Mouse (Mus musculus): ENCODE data around the gene Lect2. TPM values are rescaled to one million over a fixed set of nuclear protein-coding genes. Genes with fewer than 3 reads are reported as not detected.

Gene Lect2
- polyA plus RNA-seq, 1 experiment from 2014 or later: not detected

GRCm38 (mm10) chr13:56506871-56507496 lies 41.3 kb downstream of the Lect2 start:
- Histone ChIP-seq H3K4me3 (ENCODE audit: low read length) (no peak overlapping the region), H3K4me2 (ENCODE audit: low read length) (no peak overlapping the region), H3K9ac (ENCODE audit: low read depth, low read length) (no peak overlapping the region), H3K27ac (ENCODE audit: low read depth, low read length) (no peak overlapping the region), H3K27me3 (replicated peaks; ENCODE audit: control insufficient read depth, insufficient read depth, low read length) (no peaks in the 10 kb centered on the region), H3K36me3 (ENCODE audit: control insufficient read depth, insufficient read depth, low read length) (no peaks in the 10 kb centered on the region), H3K4me1 (ENCODE audit: control insufficient read depth, insufficient read depth, low read depth, low read length) (no peaks in the 10 kb centered on the region), H3K9me3 (ENCODE audit: control insufficient read depth, low read length) (no peaks in the 10 kb centered on the region)
- 76% methylated on average over 6 of the region's 6 CpGs for WGBS
- no peak for ATAC-seq

DNA sequence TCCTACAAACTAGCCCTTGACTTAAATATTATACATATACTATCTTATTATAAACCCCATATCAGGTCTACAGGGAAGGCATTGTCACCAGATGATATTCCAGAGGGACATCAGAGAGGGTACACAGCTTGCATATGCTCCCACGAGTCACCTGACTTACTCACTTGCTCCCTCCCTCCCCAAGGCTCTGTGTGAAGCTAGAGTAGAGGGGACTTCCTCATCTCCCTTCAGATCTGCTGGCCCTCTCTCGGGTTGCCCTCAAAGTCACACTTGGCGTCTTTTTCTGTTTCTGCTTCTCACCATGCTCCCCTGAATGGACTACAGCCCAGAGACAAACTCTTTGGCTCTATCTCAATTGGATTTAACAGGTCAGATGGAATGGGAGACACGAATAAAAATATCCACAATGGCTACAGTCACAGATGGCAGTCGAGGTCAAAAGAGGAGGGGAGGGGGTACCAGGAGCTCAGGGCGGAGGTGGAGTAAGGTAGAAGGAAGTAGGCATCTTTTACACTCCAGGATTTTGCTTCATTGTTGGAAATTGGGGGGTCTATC lies 46.4 kb downstream of the Lect2 start:
- H3K9me3 ChIP-seq (ENCODE audit: control insufficient read depth, low read length): no peaks in the 10 kb centered on the region
- H3K27me3 ChIP-seq (replicated peaks; ENCODE audit: control insufficient read depth, insufficient read depth, low read length): no peaks in the 10 kb centered on the region
- no peak for ATAC-seq
- H3K4me1 ChIP-seq (ENCODE audit: control insufficient read depth, insufficient read depth, low read depth, low read length): no peaks in the 10 kb centered on the region
- H3K4me2 ChIP-seq (ENCODE audit: low read length): no peak overlapping the region
- no peak overlapping the region for H3K4me3 ChIP-seq (ENCODE audit: low read length)
- 74% methylated on average over 6 of the region's 6 CpGs for WGBS
- no peak overlapping the region for H3K27ac ChIP-seq (ENCODE audit: low read depth, low read length)
- H3K36me3 ChIP-seq (ENCODE audit: control insufficient read depth, insufficient read depth, low read length): no peaks in the 10 kb centered on the region
- no peak overlapping the region for H3K9ac ChIP-seq (ENCODE audit: low read depth, low read length)

DNA sequence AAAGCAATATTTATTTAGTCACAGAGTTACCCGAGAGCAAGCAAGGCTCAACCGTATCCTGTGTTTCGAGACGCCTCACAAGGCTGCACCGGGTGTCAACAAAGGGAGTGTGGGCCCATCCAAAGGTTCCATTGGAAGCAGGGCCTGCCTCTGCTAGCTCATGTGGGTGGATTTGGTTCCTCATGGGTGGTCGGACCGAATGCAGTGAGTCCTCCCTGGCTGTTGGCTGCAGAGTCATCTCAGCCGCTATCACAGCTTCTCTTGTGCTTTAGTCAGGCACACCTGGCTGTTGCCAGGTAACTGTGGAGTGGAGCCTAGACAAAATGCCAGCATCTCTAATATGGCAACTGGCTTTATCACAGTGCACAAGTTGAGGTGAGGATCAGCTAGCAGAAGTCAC lies 47.7 kb downstream of the Lect2 start:
- Histone ChIP-seq H3K27ac (ENCODE audit: low read depth, low read length) (no peak overlapping the region), H3K4me2 (ENCODE audit: low read length) (no peak overlapping the region), H3K4me3 (ENCODE audit: low read length) (no peak overlapping the region), H3K27me3 (replicated peaks; ENCODE audit: control insufficient read depth, insufficient read depth, low read length) (no peaks in the 10 kb centered on the region), H3K9me3 (ENCODE audit: control insufficient read depth, low read length) (no peaks in the 10 kb centered on the region), H3K9ac (ENCODE audit: low read depth, low read length) (no peak overlapping the region), H3K4me1 (ENCODE audit: control insufficient read depth, insufficient read depth, low read depth, low read length) (no peaks in the 10 kb centered on the region), H3K36me3 (ENCODE audit: control insufficient read depth, insufficient read depth, low read length) (no peaks in the 10 kb centered on the region)
- 93% methylated on average over 8 of the region's 8 CpGs for WGBS
- no peak for ATAC-seq

GRCm38 (mm10) chr13:56500132-56500531 lies 48.2 kb downstream of the Lect2 start:
- H3K9ac ChIP-seq (ENCODE audit: low read depth, low read length): no peak overlapping the region
- H3K27me3 ChIP-seq (replicated peaks; ENCODE audit: control insufficient read depth, insufficient read depth, low read length): no peaks in the 10 kb centered on the region
- H3K4me3 ChIP-seq (ENCODE audit: low read length): no peak overlapping the region
- 81% methylated on average over 3 of the region's 3 CpGs for whole genome bisulfite sequencing
- no peaks in the 10 kb centered on the region for H3K36me3 ChIP-seq (ENCODE audit: control insufficient read depth, insufficient read depth, low read length)
- no peak overlapping the region for H3K4me2 ChIP-seq (ENCODE audit: low read length)
- ATAC-seq: no peak
- no peak overlapping the region for H3K27ac ChIP-seq (ENCODE audit: low read depth, low read length)
- H3K4me1 ChIP-seq (ENCODE audit: control insufficient read depth, insufficient read depth, low read depth, low read length): no peaks in the 10 kb centered on the region
- no peaks in the 10 kb centered on the region for H3K9me3 ChIP-seq (ENCODE audit: control insufficient read depth, low read length)

GRCm38 (mm10) chr13:56494440-56494839 lies 53.9 kb downstream of the Lect2 start:
- Histone ChIP-seq H3K27ac (ENCODE audit: low read depth, low read length) (no peak overlapping the region), H3K4me1 (ENCODE audit: control insufficient read depth, insufficient read depth, low read depth, low read length) (no peaks in the 10 kb centered on the region), H3K4me3 (ENCODE audit: low read length) (no peak overlapping the region), H3K36me3 (ENCODE audit: control insufficient read depth, insufficient read depth, low read length) (no peaks in the 10 kb centered on the region), H3K27me3 (replicated peaks; ENCODE audit: control insufficient read depth, insufficient read depth, low read length) (no peaks in the 10 kb centered on the region), H3K9ac (ENCODE audit: low read depth, low read length) (no peak overlapping the region), H3K4me2 (ENCODE audit: low read length) (no peak overlapping the region), H3K9me3 (ENCODE audit: control insufficient read depth, low read length) (no peaks in the 10 kb centered on the region)
- WGBS: 35% methylated on average over 3 of the region's 3 CpGs
- no peak for ATAC-seq

Other genes with a start within 250 kb of the Lect2 start
- gene Gm3045, start 121.9 kb downstream of the Lect2 start, polyA plus RNA-seq (2015; fragmentation: Nextera tagmentation; extraction: Ambion mirVana): not detected in 2 replicates
- 0.06 TPM in 1 of 2 replicates, not detected in the other for gene Slc25a48, start 110.1 kb downstream of the Lect2 start, polyA plus RNA-seq (2015; fragmentation: Nextera tagmentation; extraction: Ambion mirVana)
- gene Il9, start 66.3 kb downstream of the Lect2 start, polyA plus RNA-seq (2015; fragmentation: Nextera tagmentation; extraction: Ambion mirVana): not detected in 2 replicates
- gene Fbxl21, start 26.0 kb downstream of the Lect2 start, polyA plus RNA-seq (2015; fragmentation: Nextera tagmentation; extraction: Ambion mirVana): 2.9 and 4.6 TPM in 2 replicates
- gene Tgfbi, start 61.0 kb upstream of the Lect2 start, polyA plus RNA-seq (2015; fragmentation: Nextera tagmentation; extraction: Ambion mirVana): 6.3 and 7.9 TPM in 2 replicates
- 17.2 and 21.3 TPM in 2 replicates for gene Smad5, start 154.5 kb upstream of the Lect2 start, polyA plus RNA-seq (2015; fragmentation: Nextera tagmentation; extraction: Ambion mirVana)
- 2.5 and 2.8 TPM in 2 replicates for gene Gm45623, start 205.3 kb upstream of the Lect2 start, polyA plus RNA-seq (2015; fragmentation: Nextera tagmentation; extraction: Ambion mirVana)

Data from hindbrain, embryonic 16.5 days (tissue).